ENCODE assay signal across 10 mouse cellular contexts in genomic region chr15:31611027-31611426, GRCm38 (mm10). TPM values are rescaled to one million over a fixed set of nuclear protein-coding genes. Genes with fewer than 3 reads are reported as not detected.
DNase-seq lines count a peak whose midpoint lies in the region; ATAC-seq lines count a peak whose summit lies in the region.
"Had no signal": no experiment of that assay in that cellular context is flagged by ENCODE, and none has a peak within 500 bp of the region (broad histone marks: within the 10 kb centered on the region; RNA-seq: fewer than 3 reads in every experiment).

No protein-coding gene starts in this region.

- peak; percentile 65 for ATAC-seq in frontal cortex, adult (ENCODE audit: low TSS enrichment)
- ATAC-seq in lung, embryonic 16.5 days (ENCODE audit: low read depth) = peak; percentile 67
- 0 out of 2 replicates have a peak, but pooled peaks have one; percentile 32 for ATAC-seq in common myeloid progenitor, adult 5-6 weeks (replicated peaks; ENCODE audit: low read depth, poor library complexity, severe bottlenecking)
- ATAC-seq in monocyte, adult 5-6 weeks (replicated peaks; ENCODE audit: insufficient number of reproducible peaks, low FRiP score, low TSS enrichment, poor library complexity, severe bottlenecking) = no peak

- H3K4me2 ChIP-seq in lung, embryonic 16.5 days (ENCODE audit: low read depth, low read length) = no peak overlapping the region
- H3K4me2 ChIP-seq: liver, embryonic 13.5 days; stomach, embryonic 15.5 days had no signal

- no peaks in the 10 kb centered on the region for H3K27me3 ChIP-seq in lung, embryonic 16.5 days (ENCODE audit: control insufficient read depth, insufficient read depth, low read depth, low read length)
- H3K27me3 ChIP-seq: liver, embryonic 13.5 days; stomach, embryonic 15.5 days had no signal

- no peak for DNase-seq in frontal cortex, postnatal 10 days (ENCODE audit: low spot score in 2 of 2)
- DNase-seq in lung, adult 18-20 months = no peak
- peak; percentile 51 for DNase-seq in lung, postnatal 10 days
- DNase-seq in T-cell, adult 2 months (ENCODE audit: low spot score) = no peak
- DNase-seq: liver, embryonic 13.5 days had no signal

- 64% methylated on average over 3 of the region's 3 CpGs for WGBS in lung, embryonic 16.5 days

- H3K36me3 ChIP-seq in lung, embryonic 16.5 days (ENCODE audit: control insufficient read depth, insufficient read depth, low read length) = no peaks in the 10 kb centered on the region

- H3K4me3 ChIP-seq in lung, embryonic 16.5 days (ENCODE audit: low read length) = no peak overlapping the region
- H3K4me3 ChIP-seq: liver, embryonic 13.5 days; stomach, embryonic 15.5 days had no signal

- H3K9ac ChIP-seq in lung, embryonic 16.5 days (ENCODE audit: low read length) = no peak overlapping the region
- H3K9ac ChIP-seq: liver, embryonic 13.5 days; stomach, embryonic 15.5 days had no signal

- no peaks in the 10 kb centered on the region; the same call in 1 of the 2 replicates for H3K4me1 ChIP-seq in lung, embryonic 16.5 days (replicated peaks; ENCODE audit: control insufficient read depth, insufficient read depth, low read length)
- H3K4me1 ChIP-seq: stomach, embryonic 15.5 days had no signal

- H3K27ac ChIP-seq in lung, embryonic 16.5 days (ENCODE audit: low read length) = no peak overlapping the region
- H3K27ac ChIP-seq: liver, embryonic 13.5 days; stomach, embryonic 15.5 days had no signal

- H3K9me3 ChIP-seq in lung, embryonic 16.5 days (ENCODE audit: control insufficient read depth, low read length) = no peaks in the 10 kb centered on the region
- H3K9me3 ChIP-seq: liver, embryonic 13.5 days; stomach, embryonic 15.5 days had no signal

RNA-seq across cellular contexts. Expression of gene Fam173b, which starts 9.4 kb away (rescaled TPM):
- 14.1 TPM in 2 replicates for polyA plus RNA-seq in lung, embryonic 16.5 days (2015; fragmentation: Nextera tagmentation; extraction: Ambion mirVana)
- 6.1 and 11.3 TPM in 2 replicates for total RNA-seq in common myeloid progenitor, adult 5-6 weeks (2017)
- 6.8 to 10.1 TPM (median 7.3 TPM) in 3 replicates for total RNA-seq in monocyte, adult 5-6 weeks (2017)

RNA-seq across cellular contexts. Expression of gene Cct5, which starts 9.4 kb away (rescaled TPM):
- polyA plus RNA-seq in lung, embryonic 16.5 days (2015; fragmentation: Nextera tagmentation; extraction: Ambion mirVana) = 452 and 461 TPM in 2 replicates
- total RNA-seq in common myeloid progenitor, adult 5-6 weeks (2017) = 510 and 544 TPM in 2 replicates
- total RNA-seq in monocyte, adult 5-6 weeks (2017) = 214 to 246 TPM (median 236 TPM) in 3 replicates

RNA-seq across cellular contexts. Expression of gene Cmbl, which starts 45.8 kb away (rescaled TPM):
- 6.8 and 8.1 TPM in 2 replicates for polyA plus RNA-seq in lung, embryonic 16.5 days (2015; fragmentation: Nextera tagmentation; extraction: Ambion mirVana)
- not detected in 2 replicates for total RNA-seq in common myeloid progenitor, adult 5-6 weeks (2017)
- total RNA-seq in monocyte, adult 5-6 weeks (2017) = not detected in 3 replicates
